Mouse (Mus musculus) midbrain, embryonic 10.5 days (tissue): ENCODE results near the gene Pdzd7. TPM values are rescaled to one million over a fixed set of nuclear protein-coding genes. Genes with fewer than 3 reads are reported as not detected.

Experiments
- DNase-seq: peaks from one replicate; pipeline ENCODE4 v3.0.0-alpha.2; 2017; ENCODE audit warnings: low spot score
- H3K27ac ChIP-seq: fragments of 300-500 bp; sonication (generic); replicated peaks from 2 replicates; pipeline ENCODE4 v1.5.1; 2016; ENCODE audit warnings: mild to moderate bottlenecking
- H3K27me3 ChIP-seq: fragments of 300-500 bp; sonication (generic); 2 replicates; pipeline ENCODE4 v1.6.1; 2016; ENCODE audit warnings: low read depth, mild to moderate bottlenecking; ENCODE audit not compliant: poor library complexity, severe bottlenecking
- H3K36me3 ChIP-seq: fragments of 300-500 bp; sonication (generic); 2 replicates; pipeline ENCODE4 v1.6.1; 2016; ENCODE audit warnings: mild to moderate bottlenecking, moderate library complexity
- H3K4me1 ChIP-seq: fragments of 300-500 bp; sonication (generic); 2 replicates; pipeline ENCODE4 v1.6.1; 2016
- H3K4me3 ChIP-seq: fragments of 300-500 bp; sonication (generic); 2 replicates; pipeline ENCODE4 v1.5.1; 2016; ENCODE audit warnings: mild to moderate bottlenecking, moderate library complexity
- H3K9me3 ChIP-seq: fragments of 300-500 bp; sonication (generic); replicated peaks from 2 replicates; pipeline ENCODE4 v1.6.1; 2016; ENCODE audit warnings: mild to moderate bottlenecking
- WGBS: fragments of 180-500 bp; shearing (Covaris S2); methylation state at CpG from one replicate; pipeline ENCODE4 v1.1.7; 2016; 5-methylcytosine and 5-hydroxymethylcytosine counted together
- polyA plus RNA-seq: library from polyadenylated mRNA; unstranded; fragments of >200 nt; fragmentation: Nextera tagmentation; extraction: Ambion mirVana; gene quantifications from 2 replicates; pipeline ENCODE4 v1.2.1, GENCODE M21; 2016

Gene Pdzd7
- polyA plus RNA-seq, 1 experiment from 2014 or later, result 0.19 TPM

- Histone ChIP-seq H3K9me3 (no peaks in the 10 kb centered on the region), H3K27ac (peak within 1 kb of the TSS; percentile 85), H3K27me3 (peaks cover 87% of the 10 kb centered on the region), H3K4me3 (peak within 1 kb of the TSS; percentile 75), H3K4me1 (peaks cover 54% of the 10 kb centered on the region), H3K36me3 (no peaks in the 10 kb centered on the region)
- peak; percentile 93 for DNase-seq
- under 1% methylated on average over 45 of the region's 45 CpGs for WGBS
These were observed 29.2 kb upstream of the Pdzd7 start, which contains the start of gene Kazald1 for GRCm38 (mm10) chr19:45074580-45075322. TSS of gene Kazald1 (plus strand) at chr19:45075241.

DNA sequence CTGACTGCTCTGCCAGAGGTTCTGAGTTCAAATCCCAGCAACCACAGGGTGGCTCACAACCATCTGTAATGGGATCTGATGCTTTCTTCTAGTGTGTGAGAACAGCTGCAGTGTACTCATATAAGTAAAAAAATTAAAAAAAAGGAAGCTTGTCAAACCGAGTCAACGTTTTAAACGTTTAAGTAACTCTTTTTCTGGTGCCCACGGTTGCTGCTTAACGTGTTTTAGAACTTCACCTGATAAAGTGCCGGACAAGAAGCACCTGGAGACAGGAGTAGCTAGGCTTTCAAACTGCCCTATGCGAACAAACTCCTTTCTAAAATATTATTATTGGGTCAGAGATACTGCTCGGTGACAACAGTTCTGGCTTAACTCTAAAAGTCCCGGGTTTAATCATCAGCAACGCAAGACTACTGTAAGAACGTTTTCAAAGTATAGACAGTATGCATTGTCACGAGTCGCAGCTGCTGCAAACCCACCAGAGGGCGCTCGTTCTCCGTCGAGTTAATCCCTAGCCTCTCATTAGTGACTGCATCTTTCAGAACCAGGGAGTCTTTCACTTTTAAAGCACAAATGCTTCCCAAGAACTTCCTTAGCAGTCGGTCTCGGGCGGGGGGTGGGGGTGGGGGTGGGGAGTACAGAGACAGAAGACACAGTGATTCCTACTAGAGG is 28.5 kb upstream of the Pdzd7 start:
- peak overlapping the region; percentile 75 for H3K4me3 ChIP-seq
- no peaks in the 10 kb centered on the region for H3K9me3 ChIP-seq
- no peaks in the 10 kb centered on the region for H3K36me3 ChIP-seq
- DNase-seq, result peak; percentile 86
- peaks cover 86% of the 10 kb centered on the region for H3K27me3 ChIP-seq
- 10% methylated on average over 20 of the region's 20 CpGs for WGBS
- peaks cover 46% of the 10 kb centered on the region for H3K4me1 ChIP-seq
- H3K27ac ChIP-seq, result peak overlapping the region; percentile 85

GRCm38 (mm10) chr19:45067758-45068510 is 22.4 kb upstream of the Pdzd7 start:
- 82% methylated on average over 7 of the region's 7 CpGs for WGBS
- peaks cover 24% of the 10 kb centered on the region for H3K4me1 ChIP-seq
- no peak for DNase-seq
- H3K36me3 ChIP-seq, result no peaks in the 10 kb centered on the region
- no peak overlapping the region for H3K4me3 ChIP-seq
- H3K9me3 ChIP-seq, result no peaks in the 10 kb centered on the region
- no peak overlapping the region for H3K27ac ChIP-seq
- H3K27me3 ChIP-seq, result peaks cover 90% of the 10 kb centered on the region

DNA sequence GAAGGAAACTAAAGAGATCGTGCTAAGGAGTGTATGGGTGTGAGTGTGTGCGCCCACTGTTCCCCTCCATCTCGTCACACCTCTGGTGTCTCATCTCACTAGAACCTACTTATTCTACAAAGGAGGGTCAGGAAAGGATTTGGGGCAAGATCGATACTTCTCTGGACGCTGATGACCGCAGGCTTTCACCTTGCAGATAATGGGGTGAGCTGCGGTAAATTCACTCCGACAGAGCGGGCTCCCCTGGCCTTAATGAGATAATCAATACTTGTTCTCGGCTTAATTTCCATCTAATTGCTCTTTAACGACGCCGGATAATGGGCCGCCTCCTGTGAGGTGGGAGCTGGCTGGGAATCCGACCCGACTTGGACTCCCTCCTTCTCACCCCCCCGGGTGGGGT is 21.7 kb upstream of the Pdzd7 start:
- H3K4me3 ChIP-seq, result no peak overlapping the region
- WGBS, result 22% methylated on average over 17 of the region's 17 CpGs

GRCm38 (mm10) chr19:45065226-45065625 is 19.7 kb upstream of the Pdzd7 start:
- H3K9me3 ChIP-seq, result no peaks in the 10 kb centered on the region
- no peaks in the 10 kb centered on the region for H3K36me3 ChIP-seq
- H3K27me3 ChIP-seq, result peaks cover 66% of the 10 kb centered on the region
- peaks cover 19% of the 10 kb centered on the region for H3K4me1 ChIP-seq
- DNase-seq, result no peak
- no peak overlapping the region for H3K27ac ChIP-seq
- peak overlapping the region; percentile 18; the same call in 1 of the 2 replicates for H3K4me3 ChIP-seq
- 5% methylated on average over 21 of the region's 21 CpGs for WGBS

More for the DNA sequence above, 21.7 kb upstream of the Pdzd7 start:
- no peak overlapping the region for H3K27ac ChIP-seq
- H3K9me3 ChIP-seq, result no peaks in the 10 kb centered on the region
- no peaks in the 10 kb centered on the region for H3K36me3 ChIP-seq
- H3K4me1 ChIP-seq, result peaks cover 24% of the 10 kb centered on the region
- peaks cover 85% of the 10 kb centered on the region for H3K27me3 ChIP-seq
- no peak for DNase-seq

DNA sequence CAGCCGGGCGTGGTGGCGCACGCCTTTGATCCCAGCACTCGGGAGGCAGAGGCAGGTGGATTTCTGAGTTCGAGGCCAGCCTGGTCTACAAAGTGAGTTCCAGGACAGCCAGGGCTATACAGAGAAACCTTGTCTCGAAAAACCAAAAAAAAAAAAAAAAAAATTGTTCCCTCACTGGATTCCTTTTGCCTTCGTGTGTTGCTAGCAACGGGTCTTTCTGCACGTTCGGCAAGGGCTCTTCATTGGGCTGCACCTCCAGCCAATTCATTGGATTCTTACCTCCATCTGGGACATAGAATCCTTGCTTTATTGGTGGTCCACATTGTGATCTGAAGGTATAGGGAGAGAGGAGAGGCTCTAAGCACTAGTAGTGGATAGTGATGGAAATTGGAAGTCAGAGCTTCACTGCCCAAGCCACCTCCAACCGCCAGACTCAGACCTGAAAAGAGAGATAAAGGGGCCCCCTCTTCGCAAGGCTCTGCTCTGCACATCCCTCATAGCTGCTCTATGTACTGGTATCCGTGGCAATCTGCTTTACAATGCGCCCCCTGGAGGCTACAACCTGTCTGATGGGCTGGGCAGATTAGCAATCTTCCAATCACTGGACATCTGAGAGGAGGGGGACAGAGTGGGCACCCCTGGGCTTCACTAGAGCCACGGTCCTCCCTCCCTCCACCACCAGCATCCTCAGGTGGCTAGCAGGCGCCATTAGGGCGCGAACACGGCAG is 18.2 kb upstream of the Pdzd7 start:
- peaks cover 52% of the 10 kb centered on the region for H3K27me3 ChIP-seq
- no peak overlapping the region; the same call in 1 of the 2 replicates for H3K27ac ChIP-seq
- WGBS, result 42% methylated on average over 20 of the region's 20 CpGs
- no peaks in the 10 kb centered on the region for H3K9me3 ChIP-seq
- H3K4me3 ChIP-seq, result peak overlapping the region; percentile 36; the same call in 1 of the 2 replicates
- no peaks in the 10 kb centered on the region for H3K36me3 ChIP-seq
- peak; percentile 65 for DNase-seq
- H3K4me1 ChIP-seq, result peaks cover 28% of the 10 kb centered on the region

GRCm38 (mm10) chr19:45058841-45059240 is 13.3 kb upstream of the Pdzd7 start:
- no peak for DNase-seq
- H3K27me3 ChIP-seq, result peaks cover 11% of the 10 kb centered on the region
- H3K36me3 ChIP-seq, result no peaks in the 10 kb centered on the region
- H3K4me1 ChIP-seq, result peaks cover 40% of the 10 kb centered on the region
- peak overlapping the region; percentile 66 for H3K4me3 ChIP-seq
- H3K9me3 ChIP-seq, result no peaks in the 10 kb centered on the region
- peak overlapping the region; percentile 92 for H3K27ac ChIP-seq
- 2% methylated on average over 14 of the region's 14 CpGs for WGBS

- under 1% methylated on average over 34 of the region's 34 CpGs for WGBS
- peaks cover 12% of the 10 kb centered on the region; the same call in 1 of the 2 replicates for H3K27me3 ChIP-seq
- H3K4me3 ChIP-seq, result peak overlapping the region; percentile 66
- H3K36me3 ChIP-seq, result no peaks in the 10 kb centered on the region
- peak; percentile 98 for DNase-seq
- peaks cover 37% of the 10 kb centered on the region for H3K4me1 ChIP-seq
- no peaks in the 10 kb centered on the region for H3K9me3 ChIP-seq
- H3K27ac ChIP-seq, result peak overlapping the region; percentile 92
These were observed 12.8 kb upstream of the Pdzd7 start for GRCm38 (mm10) chr19:45058113-45058839.

DNA sequence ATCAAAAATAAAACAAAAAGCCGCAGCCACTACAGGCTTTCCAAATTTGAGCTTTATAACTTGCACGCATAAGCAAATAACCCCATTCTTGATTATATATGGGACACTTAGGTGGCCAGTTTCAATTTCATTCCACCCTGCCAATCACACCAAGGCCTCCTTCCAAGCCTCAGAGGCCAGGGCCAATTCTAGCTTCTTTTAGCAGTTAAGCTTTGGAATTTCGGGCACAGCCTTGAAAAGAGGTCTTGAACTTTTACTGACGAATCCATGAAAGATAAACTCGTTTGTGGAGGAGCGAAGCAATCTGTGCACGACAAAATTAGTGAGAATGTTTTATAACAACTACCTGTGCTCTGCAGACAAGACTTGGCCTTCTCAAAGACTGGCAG is 12.2 kb upstream of the Pdzd7 start:
- Histone ChIP-seq H3K27me3 (peaks cover 12% of the 10 kb centered on the region; the same call in 1 of the 2 replicates), H3K4me1 (peaks cover 37% of the 10 kb centered on the region), H3K9me3 (no peaks in the 10 kb centered on the region), H3K36me3 (0 out of 2 replicates have a peak, but pooled peaks cover 3% of the 10 kb centered on the region), H3K4me3 (peak overlapping the region; percentile 66), H3K27ac (peak overlapping the region; percentile 92)
- no peak for DNase-seq
- 56% methylated on average over 7 of the region's 7 CpGs for WGBS

DNA sequence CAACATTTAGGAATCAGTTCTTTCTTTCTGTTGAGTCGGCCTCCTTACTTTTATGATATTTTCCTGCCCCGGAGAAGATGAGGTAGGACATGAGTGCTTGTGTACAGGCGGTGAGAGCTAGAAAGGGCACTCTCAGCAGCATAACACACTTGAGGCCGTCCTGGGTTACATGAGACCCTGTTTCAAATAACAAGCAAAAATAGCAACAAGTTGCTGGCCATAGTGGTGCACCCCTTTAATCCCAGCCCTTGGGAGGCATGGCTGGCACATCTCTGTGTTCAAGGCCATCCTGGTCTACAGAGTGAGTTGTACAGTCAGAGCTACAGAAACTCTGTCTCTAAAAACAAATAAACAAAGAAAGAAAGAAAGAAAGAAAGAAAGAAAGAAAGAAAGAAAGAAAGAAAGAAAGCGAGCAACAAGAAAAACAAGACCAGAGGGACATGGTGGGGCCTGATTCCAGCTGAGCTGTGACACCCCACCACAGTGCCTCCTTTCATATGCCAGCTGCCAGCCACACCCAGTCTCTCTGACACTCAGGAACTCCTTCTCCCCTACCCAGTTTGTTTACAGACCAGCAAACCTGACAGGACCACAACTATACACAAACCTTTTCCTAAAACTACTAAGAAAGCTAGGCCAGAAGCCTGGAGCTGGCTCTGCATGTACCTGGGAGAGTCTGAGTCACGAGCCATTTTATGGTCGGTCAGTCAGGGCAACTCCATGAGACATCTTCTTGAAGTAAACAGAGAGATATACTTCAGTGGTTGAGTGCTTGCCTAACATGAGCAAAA is 11.6 kb upstream of the Pdzd7 start:
- Histone ChIP-seq H3K4me1 (peaks cover 37% of the 10 kb centered on the region), H3K36me3 (0 out of 2 replicates have a peak, but pooled peaks cover 5% of the 10 kb centered on the region), H3K9me3 (no peaks in the 10 kb centered on the region), H3K4me3 (peak overlapping the region; percentile 66), H3K27ac (peak overlapping the region; percentile 92), H3K27me3 (peaks cover 12% of the 10 kb centered on the region; the same call in 1 of the 2 replicates)
- DNase-seq, result no peak
- 85% methylated on average over 7 of the region's 7 CpGs for WGBS

GRCm38 (mm10) chr19:45056364-45056763 is 10.8 kb upstream of the Pdzd7 start:
- Histone ChIP-seq H3K4me3 (no peak overlapping the region), H3K27ac (peak overlapping the region; percentile 92; the same call in 1 of the 2 replicates), H3K4me1 (peaks cover 37% of the 10 kb centered on the region), H3K9me3 (no peaks in the 10 kb centered on the region), H3K27me3 (peaks cover 12% of the 10 kb centered on the region; the same call in 1 of the 2 replicates), H3K36me3 (0 out of 2 replicates have a peak, but pooled peaks cover 5% of the 10 kb centered on the region)
- WGBS, result 50% methylated on average over 4 of the region's 4 CpGs
- no peak for DNase-seq
